Mouse (Mus musculus) lung, embryonic 16.5 days (tissue): ENCODE results near the gene Tnik. TPM values are rescaled to one million over a fixed set of nuclear protein-coding genes. Genes with fewer than 3 reads are reported as not detected.

Experiments
- ATAC-seq: fragments of 200-750 bp; cut with Nextera tagmentation; 2 replicates; pipeline ENCODE4 v1.8.0; 2017; ENCODE audit warnings: low read depth, mild to moderate bottlenecking, moderate library complexity
- H3K27ac ChIP-seq: fragments of 300-500 bp; sonication (generic); 2 replicates; pipeline ENCODE4 v1.5.1; 2014; ENCODE audit warnings: mild to moderate bottlenecking, control low read depth, low read length
- H3K27me3 ChIP-seq: fragments of 300-500 bp; sonication (generic); 2 replicates; pipeline ENCODE4 v1.6.1; 2014; ENCODE audit warnings: low read depth, low read length, mixed read lengths; ENCODE audit not compliant: control insufficient read depth, insufficient read depth
- H3K36me3 ChIP-seq: fragments of 300-500 bp; sonication (generic); 2 replicates; pipeline ENCODE4 v1.6.1; 2014; ENCODE audit warnings: low read length; ENCODE audit not compliant: control insufficient read depth, insufficient read depth
- H3K4me1 ChIP-seq: fragments of 300-500 bp; sonication (generic); replicated peaks from 2 replicates; pipeline ENCODE4 v1.6.1; 2014; ENCODE audit warnings: low read length, mixed read lengths; ENCODE audit not compliant: control insufficient read depth, insufficient read depth
- H3K4me2 ChIP-seq: fragments of 300-500 bp; sonication (generic); 2 replicates; pipeline ENCODE4 v1.6.1; 2014; ENCODE audit warnings: low read depth, low read length, control low read depth
- H3K4me3 ChIP-seq: fragments of 300-500 bp; sonication (generic); 2 replicates; pipeline ENCODE4 v1.5.1; 2014; ENCODE audit warnings: mild to moderate bottlenecking, low read length, control low read depth
- H3K9ac ChIP-seq: fragments of 300-500 bp; sonication (generic); 2 replicates; pipeline ENCODE4 v1.6.1; 2014; ENCODE audit warnings: low read length, control low read depth
- H3K9me3 ChIP-seq: fragments of 300-500 bp; sonication (generic); 2 replicates; pipeline ENCODE4 v1.6.1; 2016; ENCODE audit warnings: low read length; ENCODE audit not compliant: control insufficient read depth
- WGBS: fragments of 180-500 bp; shearing (Covaris S2); extraction: QIAGEN DNeasy Blood & Tissue Kit; methylation state at CpG from one replicate; pipeline ENCODE4 v1.1.7; 2014; 5-methylcytosine and 5-hydroxymethylcytosine counted together
- polyA plus RNA-seq: library from polyadenylated mRNA; unstranded; fragments of >200 nt; fragmentation: Nextera tagmentation; extraction: Ambion mirVana; gene quantifications from 2 replicates; pipeline ENCODE4 v1.2.1, GENCODE M21; 2015

The Tnik gene
- polyA plus RNA-seq, 1 experiment from 2014 or later: 10.4 TPM

GRCm38 (mm10) chr3:28401335-28401734 lies 138.3 kb downstream of the Tnik start:
- Histone ChIP-seq H3K36me3 (no peaks in the 10 kb centered on the region), H3K27me3 (no peaks in the 10 kb centered on the region), H3K9me3 (no peaks in the 10 kb centered on the region), H3K4me2 (no peak overlapping the region), H3K4me3 (no peak overlapping the region), H3K4me1 (no peaks in the 10 kb centered on the region), H3K9ac (no peak overlapping the region), H3K27ac (no peak overlapping the region)
- ATAC-seq: no peak
- WGBS: 58% methylated on average over 9 of the region's 9 CpGs

GRCm38 (mm10) chr3:28402221-28402620 lies 139.2 kb downstream of the Tnik start:
- Histone ChIP-seq H3K4me3 (no peak overlapping the region), H3K9me3 (no peaks in the 10 kb centered on the region), H3K27me3 (no peaks in the 10 kb centered on the region), H3K9ac (no peak overlapping the region), H3K4me1 (no peaks in the 10 kb centered on the region), H3K27ac (no peak overlapping the region), H3K4me2 (no peak overlapping the region), H3K36me3 (no peaks in the 10 kb centered on the region)
- 60% methylated on average over 6 of the region's 6 CpGs for WGBS
- no peak for ATAC-seq

DNA sequence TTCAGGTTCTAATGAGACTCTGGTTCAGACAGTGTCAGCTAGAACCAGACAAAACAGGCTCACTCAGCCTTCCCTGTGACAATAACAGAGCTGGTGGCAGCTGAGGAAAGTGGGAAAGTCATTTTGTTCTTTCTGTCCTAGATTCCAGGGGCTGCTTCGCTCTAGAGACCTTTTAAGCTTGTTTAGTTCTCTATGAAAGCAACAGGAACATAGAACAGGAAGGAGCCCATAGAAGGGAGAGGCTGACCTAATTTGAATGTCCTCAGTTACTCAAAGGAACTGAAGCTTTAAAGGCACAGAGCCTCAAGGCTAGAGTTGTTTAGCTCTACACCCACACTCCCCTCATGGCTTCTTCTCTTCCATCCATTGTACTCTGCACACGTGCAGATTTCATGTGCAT lies 142.4 kb downstream of the Tnik start:
- H3K4me1 ChIP-seq: 0 out of 2 replicates have a peak, but pooled peaks cover 2% of the 10 kb centered on the region
- H3K4me2 ChIP-seq: no peak overlapping the region
- H3K4me3 ChIP-seq: no peak overlapping the region
- no peaks in the 10 kb centered on the region for H3K36me3 ChIP-seq
- no peak overlapping the region for H3K27ac ChIP-seq
- no peaks in the 10 kb centered on the region for H3K9me3 ChIP-seq
- no peaks in the 10 kb centered on the region for H3K27me3 ChIP-seq
- 70% methylated on average over 2 of the region's 2 CpGs for WGBS
- no peak for ATAC-seq
- H3K9ac ChIP-seq: no peak overlapping the region

GRCm38 (mm10) chr3:28408859-28409459 lies 145.9 kb downstream of the Tnik start:
- H3K27ac ChIP-seq: peak overlapping the region; percentile 39
- H3K9ac ChIP-seq: no peak overlapping the region
- no peaks in the 10 kb centered on the region for H3K36me3 ChIP-seq
- H3K4me3 ChIP-seq: no peak overlapping the region
- WGBS: 39% methylated on average over 12 of the region's 12 CpGs
- H3K4me2 ChIP-seq: peak overlapping the region; percentile 41
- no peaks in the 10 kb centered on the region for H3K27me3 ChIP-seq
- 0 out of 2 replicates have a peak, but pooled peaks cover 2% of the 10 kb centered on the region for H3K4me1 ChIP-seq
- no peaks in the 10 kb centered on the region for H3K9me3 ChIP-seq
- ATAC-seq: peak; percentile 93

GRCm38 (mm10) chr3:28410269-28410668 lies 147.3 kb downstream of the Tnik start:
- H3K27me3 ChIP-seq: no peaks in the 10 kb centered on the region
- H3K27ac ChIP-seq: no peak overlapping the region
- ATAC-seq: no peak
- H3K4me1 ChIP-seq: 0 out of 2 replicates have a peak, but pooled peaks cover 2% of the 10 kb centered on the region
- H3K4me3 ChIP-seq: no peak overlapping the region
- H3K4me2 ChIP-seq: no peak overlapping the region
- no peaks in the 10 kb centered on the region for H3K36me3 ChIP-seq
- WGBS: 86% methylated on average over 3 of the region's 3 CpGs
- no peaks in the 10 kb centered on the region for H3K9me3 ChIP-seq
- H3K9ac ChIP-seq: no peak overlapping the region

GRCm38 (mm10) chr3:28415986-28416385 lies 153.0 kb downstream of the Tnik start:
- Histone ChIP-seq H3K9ac (no peak overlapping the region), H3K27ac (no peak overlapping the region), H3K4me2 (no peak overlapping the region), H3K27me3 (no peaks in the 10 kb centered on the region), H3K36me3 (no peaks in the 10 kb centered on the region), H3K4me1 (no peaks in the 10 kb centered on the region), H3K4me3 (no peak overlapping the region), H3K9me3 (no peaks in the 10 kb centered on the region)
- no peak for ATAC-seq
- WGBS: 56% methylated on average over 2 of the region's 2 CpGs

- Histone ChIP-seq H3K4me3 (no peak overlapping the region), H3K9me3 (no peaks in the 10 kb centered on the region), H3K4me2 (no peak overlapping the region), H3K27me3 (no peaks in the 10 kb centered on the region), H3K36me3 (no peaks in the 10 kb centered on the region), H3K9ac (no peak overlapping the region), H3K4me1 (no peaks in the 10 kb centered on the region), H3K27ac (no peak overlapping the region)
- ATAC-seq: no peak
- WGBS: 72% methylated on average over 5 of the region's 5 CpGs
These were observed 154.2 kb downstream of the Tnik start for GRCm38 (mm10) chr3:28417091-28417715.

GRCm38 (mm10) chr3:28420194-28420593 lies 157.2 kb downstream of the Tnik start:
- Histone ChIP-seq H3K4me1 (no peaks in the 10 kb centered on the region), H3K27me3 (no peaks in the 10 kb centered on the region), H3K9me3 (no peaks in the 10 kb centered on the region), H3K27ac (no peak overlapping the region), H3K4me3 (no peak overlapping the region), H3K36me3 (no peaks in the 10 kb centered on the region), H3K9ac (no peak overlapping the region), H3K4me2 (no peak overlapping the region)
- WGBS: 72% methylated on average over 6 of the region's 6 CpGs
- no peak for ATAC-seq

DNA sequence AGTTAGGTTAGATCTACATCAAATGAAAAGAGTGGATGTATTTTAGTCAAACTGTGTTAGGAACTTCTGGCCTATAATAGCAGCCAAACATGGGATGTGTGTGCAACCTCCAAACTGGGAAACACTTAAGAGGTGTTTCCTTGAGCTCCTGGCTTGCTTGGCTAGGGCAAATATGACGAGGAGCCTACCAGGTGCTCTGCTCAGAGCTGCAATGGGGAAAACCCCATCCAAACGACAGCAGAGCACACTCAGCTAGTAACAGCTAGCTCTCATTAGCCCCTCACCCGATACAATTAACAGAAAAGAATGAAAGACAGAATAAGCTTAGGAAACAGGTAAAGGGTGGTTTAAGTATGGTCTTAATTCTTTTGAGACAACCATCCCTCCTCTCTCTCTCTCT lies 157.7 kb downstream of the Tnik start:
- Histone ChIP-seq H3K4me1 (no peaks in the 10 kb centered on the region), H3K4me3 (no peak overlapping the region), H3K27ac (no peak overlapping the region), H3K9me3 (no peaks in the 10 kb centered on the region), H3K9ac (no peak overlapping the region), H3K27me3 (no peaks in the 10 kb centered on the region), H3K4me2 (no peak overlapping the region), H3K36me3 (no peaks in the 10 kb centered on the region)
- ATAC-seq: no peak
- 60% methylated on average over 3 of the region's 3 CpGs for WGBS
